Comparison of ENCODE assay signal across 12 mouse cellular contexts in the genomic region with DNA sequence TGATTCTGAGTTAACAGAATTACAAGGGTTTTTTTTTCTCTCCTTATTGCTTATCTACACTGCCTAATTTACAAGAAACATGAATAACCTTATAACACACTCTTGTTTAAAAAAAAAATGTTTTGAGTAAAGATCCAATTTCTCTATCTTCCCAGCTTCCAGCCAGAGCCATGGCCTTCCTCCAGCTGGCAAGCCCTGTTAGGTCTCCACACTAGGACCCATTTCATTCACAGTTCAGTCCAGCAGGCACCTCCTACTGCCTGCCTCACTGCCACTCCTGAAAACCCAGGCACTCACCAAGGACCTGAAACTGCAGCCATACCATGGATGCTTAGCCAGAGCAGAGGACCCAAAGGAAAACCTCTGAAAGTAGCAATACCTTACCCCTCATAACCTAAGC. TPM values are rescaled to one million over a fixed set of nuclear protein-coding genes. Genes with fewer than 3 reads are reported as not detected.
DNase-seq lines count a peak whose midpoint lies in the region; ATAC-seq lines count a peak whose summit lies in the region.
"Had no signal": no experiment of that assay in that cellular context is flagged by ENCODE, and none has a peak within 500 bp of the region (broad histone marks: within the 10 kb centered on the region; RNA-seq: fewer than 3 reads in every experiment).

No protein-coding gene starts in this region.

- H3K27ac ChIP-seq in heart, embryonic 12.5 days (ENCODE audit: poor library complexity, severe bottlenecking), result no peak overlapping the region
- no peak overlapping the region for H3K27ac ChIP-seq in kidney, embryonic 15.5 days
- H3K27ac ChIP-seq: layer of hippocampus, adult 2 months; limb, embryonic 15.5 days; midbrain, embryonic 13.5 days had no signal

- peaks cover 3% of the 10 kb centered on the region for H3K9me3 ChIP-seq in heart, embryonic 12.5 days (replicated peaks)
- no peaks in the 10 kb centered on the region for H3K9me3 ChIP-seq in kidney, embryonic 15.5 days (replicated peaks)
- H3K9me3 ChIP-seq: limb, embryonic 15.5 days; midbrain, embryonic 13.5 days had no signal

- H3K27me3 ChIP-seq in heart, embryonic 12.5 days (replicated peaks), result no peaks in the 10 kb centered on the region
- no peaks in the 10 kb centered on the region for H3K27me3 ChIP-seq in kidney, embryonic 15.5 days
- H3K27me3 ChIP-seq: limb, embryonic 15.5 days; midbrain, embryonic 13.5 days had no signal

- DNase-seq in heart, adult 18-20 months, result peak; percentile 20 to 47
- DNase-seq in kidney, postnatal 36 days, result peak; percentile 63 to 77
- peak; percentile 41 for DNase-seq in urinary bladder, postnatal 14 days (ENCODE audit: low spot score)
- no peak for DNase-seq in urinary bladder, postnatal 4 days (ENCODE audit: low spot score in 2 of 2)
- DNase-seq in c-Kit-positive CD71-positive TER-119-positive erythroid progenitor cells, embryonic 14.5 days (ENCODE audit: low spot score), result no peak
- DNase-seq: cerebellum, adult 8-10 months; forebrain, postnatal 0 days had no signal

- no peaks in the 10 kb centered on the region for H3K36me3 ChIP-seq in heart, embryonic 12.5 days
- H3K36me3 ChIP-seq in kidney, embryonic 15.5 days, result no peaks in the 10 kb centered on the region
- H3K36me3 ChIP-seq: limb, embryonic 15.5 days; midbrain, embryonic 13.5 days had no signal

- no peak for ATAC-seq in heart, embryonic 12.5 days (ENCODE audit: insufficient number of reproducible peaks, low FRiP score)
- ATAC-seq in kidney, embryonic 15.5 days (replicated peaks; ENCODE audit: low FRiP score), result no peak
- ATAC-seq: forebrain, postnatal 0 days; midbrain, embryonic 13.5 days had no signal

- peaks cover 19% of the 10 kb centered on the region; the same call in 1 of the 2 replicates for H3K4me1 ChIP-seq in heart, embryonic 12.5 days (replicated peaks)
- peaks cover 14% of the 10 kb centered on the region; the same call in 1 of the 2 replicates for H3K4me1 ChIP-seq in kidney, embryonic 15.5 days

- H3K4me2 ChIP-seq in heart, embryonic 12.5 days, result no peak overlapping the region
- no peak overlapping the region for H3K4me2 ChIP-seq in kidney, embryonic 15.5 days
- H3K4me2 ChIP-seq: limb, embryonic 15.5 days; midbrain, embryonic 13.5 days had no signal

- no peak overlapping the region for H3K4me3 ChIP-seq in heart, embryonic 12.5 days
- no peak overlapping the region for H3K4me3 ChIP-seq in kidney, embryonic 15.5 days (replicated peaks)
- H3K4me3 ChIP-seq: layer of hippocampus, adult 2 months; limb, embryonic 15.5 days; midbrain, embryonic 13.5 days had no signal

- H3K9ac ChIP-seq in heart, embryonic 12.5 days, result no peak overlapping the region
- no peak overlapping the region for H3K9ac ChIP-seq in kidney, embryonic 15.5 days
- H3K9ac ChIP-seq: forebrain, postnatal 0 days; limb, embryonic 15.5 days; midbrain, embryonic 13.5 days had no signal

RNA-seq across cellular contexts. Expression of gene Plekha7, which starts 31.9 kb away (rescaled TPM):
- total RNA-seq in heart, adult 18-20 months (2021), result 1 to 10 TPM; 5.1 to 5.3 TPM
- 55.9 and 59.7 TPM in 2 replicates for polyA plus RNA-seq in heart, embryonic 12.5 days (2016; fragmentation: Nextera tagmentation; extraction: Ambion mirVana)
- polyA plus RNA-seq in kidney, embryonic 15.5 days (2015; fragmentation: Nextera tagmentation; extraction: Ambion mirVana), result 14.1 and 14.4 TPM in 2 replicates

RNA-seq across cellular contexts. Expression of gene Rps13, which starts 57.7 kb away (rescaled TPM):
- total RNA-seq in heart, adult 18-20 months (2021), result 100 to 1,000 TPM; 410 to 411 TPM
- 574 and 581 TPM in 2 replicates for polyA plus RNA-seq in heart, embryonic 12.5 days (2016; fragmentation: Nextera tagmentation; extraction: Ambion mirVana)
- polyA plus RNA-seq in kidney, embryonic 15.5 days (2015; fragmentation: Nextera tagmentation; extraction: Ambion mirVana), result 840 and 852 TPM in 2 replicates

Comparison
In these comparisons a context has a peak if more than half of its experiments do, and no peak if none do; other contexts are left out.
1. DNase-seq: peak in heart, adult 18-20 months (2 of 2), kidney, postnatal 36 days (2 of 2) and urinary bladder, postnatal 14 days (single experiment); none in urinary bladder, postnatal 4 days (0 of 2) and c-Kit-positive CD71-positive TER-119-positive erythroid progenitor cells, embryonic 14.5 days (single experiment).